20 mouse cellular contexts compared by ENCODE assay signal in genomic region chr9:14843311-14843857, GRCm38 (mm10). TPM values are rescaled to one million over a fixed set of nuclear protein-coding genes. Genes with fewer than 3 reads are reported as not detected.
"Had no signal": no experiment of that assay in that cellular context is flagged by ENCODE, and none has a peak within 500 bp of the region (broad histone marks: within the 10 kb centered on the region; RNA-seq: fewer than 3 reads in every experiment).

No protein-coding gene starts in this region.

- H3K27me3 ChIP-seq: kidney, embryonic 15.5 days; liver, embryonic 12.5 days; liver, embryonic 15.5 days; lung, embryonic 15.5 days; megakaryocyte, embryonic 14.5 days; midbrain, embryonic 13.5 days had no signal

- H3K4me3 ChIP-seq: kidney, embryonic 15.5 days; left cerebral cortex, adult 2 months; limb, embryonic 15.5 days; liver, embryonic 12.5 days; liver, embryonic 15.5 days; lung, embryonic 15.5 days; megakaryocyte, embryonic 14.5 days; midbrain, embryonic 10.5 days; midbrain, embryonic 13.5 days had no signal

- H3K4me1 ChIP-seq: liver, embryonic 12.5 days; liver, embryonic 15.5 days; midbrain, embryonic 10.5 days had no signal

- H3K27ac ChIP-seq: left cerebral cortex, adult 2 months; liver, embryonic 12.5 days; liver, embryonic 15.5 days; midbrain, embryonic 10.5 days; midbrain, embryonic 13.5 days had no signal

- ATAC-seq: liver, embryonic 12.5 days; midbrain, embryonic 13.5 days had no signal

- H3K9me3 ChIP-seq: kidney, embryonic 15.5 days; limb, embryonic 15.5 days; liver, embryonic 12.5 days; liver, embryonic 15.5 days; lung, embryonic 15.5 days; megakaryocyte, embryonic 14.5 days; midbrain, embryonic 10.5 days had no signal

- H3K9ac ChIP-seq: kidney, embryonic 15.5 days; limb, embryonic 15.5 days; liver, embryonic 12.5 days; liver, embryonic 15.5 days; lung, embryonic 15.5 days; midbrain, embryonic 13.5 days had no signal

- H3K36me3 ChIP-seq: kidney, embryonic 15.5 days; limb, embryonic 15.5 days; liver, embryonic 15.5 days; lung, embryonic 15.5 days; midbrain, embryonic 10.5 days; midbrain, embryonic 13.5 days had no signal

- DNase-seq: kidney, adult 8-10 months; kidney, postnatal 10 days; kidney, postnatal 36 days; layer of hippocampus, postnatal 36 days; left cerebral cortex, postnatal 4 days; lung, adult 18-20 months; lung, postnatal 10 days; lung, postnatal 36 days; thymus, adult 18-20 months; thymus, postnatal 36 days had no signal

- H3K4me2 ChIP-seq: kidney, embryonic 15.5 days; limb, embryonic 15.5 days; liver, embryonic 12.5 days; liver, embryonic 15.5 days; lung, embryonic 15.5 days; midbrain, embryonic 13.5 days had no signal

RNA-seq across cellular contexts. Expression of gene Gpr83, which starts 16.6 kb away (rescaled TPM):
- polyA plus RNA-seq: urinary bladder, adult 2 months had no signal
